Mouse (Mus musculus) cerebellum, adult 8-10 months (tissue): ENCODE measurements around the gene Cacng2.
A peak's percentile ranks its signal among the peaks of the same experiment; 100 is the strongest.

Experiments
- DNase-seq: peaks from one replicate; pipeline ENCODE4 v3.0.0; 2022

The Cacng2 gene

DNA sequence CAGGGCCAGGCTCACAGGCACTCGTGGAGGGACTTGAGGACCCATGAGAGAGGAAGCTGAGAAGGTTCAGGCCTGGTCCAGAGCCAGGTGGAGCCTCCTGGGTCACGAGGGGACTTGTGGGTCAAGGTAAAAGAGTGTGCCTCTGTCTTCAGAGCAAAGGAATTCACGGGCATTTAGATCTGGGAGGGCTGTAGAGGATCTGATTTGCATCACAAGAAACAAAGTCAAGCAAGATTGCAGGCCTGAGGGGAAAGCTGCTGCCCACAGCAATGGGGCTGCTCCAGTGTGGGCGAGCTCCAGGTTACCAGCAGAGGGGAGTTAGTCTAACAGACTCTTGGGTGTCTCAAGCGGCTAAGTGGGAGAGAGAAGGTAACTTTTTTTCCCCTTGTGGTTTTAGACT is 118.4 kb downstream of the Cacng2 start:
- no peak for DNase-seq

DNA sequence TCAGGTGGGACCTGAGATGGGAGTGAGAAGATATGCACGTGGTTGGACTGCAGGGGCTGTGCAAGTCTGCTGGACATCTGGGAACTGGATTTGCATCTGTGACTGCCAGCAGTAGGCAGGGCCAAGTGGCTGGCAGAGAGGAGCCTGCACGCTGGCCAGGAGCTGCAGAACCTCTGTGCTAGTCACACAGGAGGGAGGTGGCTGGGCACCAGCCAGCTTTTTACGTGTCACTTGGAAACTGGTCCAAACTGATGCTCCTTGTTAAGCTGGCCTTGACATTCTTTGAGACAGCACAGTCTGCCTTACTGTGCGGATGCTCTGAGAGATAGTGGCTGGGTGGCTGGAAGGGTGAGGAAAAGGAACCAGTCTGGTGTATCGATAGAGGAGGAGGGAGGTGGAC is 131.3 kb downstream of the Cacng2 start:
- no peak for DNase-seq

GRCm38 (mm10) chr15:77983391-77983790 is 136.4 kb downstream of the Cacng2 start:
- no peak for DNase-seq

- DNase-seq, result peak; percentile 91
Measured at GRCm38 (mm10) chr15:77982195-77982939, 137.5 kb downstream of the Cacng2 start.

GRCm38 (mm10) chr15:77981181-77981680 is 138.6 kb downstream of the Cacng2 start:
- no peak for DNase-seq

DNA sequence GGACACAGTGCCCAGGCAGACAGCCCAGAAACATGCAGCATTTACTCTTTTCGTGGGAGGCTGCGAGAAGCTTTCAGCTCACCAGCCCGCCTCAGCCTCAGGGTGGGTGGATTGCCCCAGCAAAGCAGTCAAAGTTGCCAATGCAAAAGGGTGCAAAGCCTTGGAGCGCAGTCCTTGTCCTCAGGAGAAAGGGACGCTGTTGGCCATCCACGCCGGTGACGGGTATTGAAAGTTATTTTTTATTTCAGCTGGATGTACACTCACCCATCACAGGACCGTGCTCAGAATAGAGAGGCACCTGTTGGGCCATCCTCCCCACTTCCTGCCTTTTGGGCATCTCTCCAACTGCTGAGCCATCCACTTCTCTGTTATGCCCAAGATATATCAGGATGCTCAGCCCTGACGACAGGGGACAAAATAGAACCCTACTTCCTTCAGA is 140.4 kb downstream of the Cacng2 start:
- no peak for DNase-seq

DNA sequence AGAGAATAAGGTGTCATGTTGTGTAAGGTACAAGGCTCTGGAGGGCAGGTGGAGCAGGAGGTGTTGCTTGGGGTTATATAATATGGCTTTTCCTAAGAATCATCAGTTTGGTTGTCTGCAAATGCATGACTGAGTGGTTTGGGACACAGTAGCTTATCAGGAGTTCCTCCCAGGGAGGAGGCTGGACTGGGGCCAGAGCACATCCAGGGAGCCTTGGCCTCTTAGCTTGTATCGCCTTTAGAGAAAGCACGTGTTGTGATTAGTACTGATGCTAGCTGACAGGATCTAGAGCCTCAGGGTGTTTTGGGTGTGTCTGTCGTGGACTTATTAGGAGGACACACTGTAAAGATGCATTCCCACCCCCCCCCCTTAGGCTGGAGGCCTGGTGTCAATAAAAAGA is 142.2 kb downstream of the Cacng2 start:
- DNase-seq, result no peak

- DNase-seq, result no peak
Measured at GRCm38 (mm10) chr15:77974165-77974841, 145.5 kb downstream of the Cacng2 start.

GRCm38 (mm10) chr15:77970470-77971292 is 149.1 kb downstream of the Cacng2 start, which contains the start of gene Eif3d:
Eif3d (minus strand) TSS chr15:77970813.
- DNase-seq, result peak; percentile 98

GRCm38 (mm10) chr15:77969940-77970469 is 149.8 kb downstream of the Cacng2 start:
- DNase-seq, result no peak

DNA sequence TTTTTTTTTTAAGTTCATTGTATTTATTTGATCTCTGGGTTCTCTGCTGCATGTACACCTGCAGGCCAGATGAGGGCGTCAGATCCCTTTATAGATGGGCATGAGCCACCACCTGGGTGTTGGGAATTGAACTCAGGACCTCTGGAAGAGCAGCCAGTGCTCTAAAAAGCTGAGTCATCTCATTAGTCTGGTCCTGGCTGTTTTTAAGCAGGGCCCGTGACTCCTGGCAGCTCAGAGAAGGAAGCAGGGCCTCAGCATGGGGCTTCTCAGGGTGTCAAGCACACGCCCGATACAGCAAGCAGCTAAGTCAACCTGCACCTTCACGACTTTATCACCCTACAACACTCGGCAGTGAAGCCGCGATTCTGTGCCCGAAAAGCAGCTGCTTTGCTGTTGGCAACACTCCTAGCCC is 154.7 kb downstream of the Cacng2 start:
- DNase-seq, result no peak

DNA sequence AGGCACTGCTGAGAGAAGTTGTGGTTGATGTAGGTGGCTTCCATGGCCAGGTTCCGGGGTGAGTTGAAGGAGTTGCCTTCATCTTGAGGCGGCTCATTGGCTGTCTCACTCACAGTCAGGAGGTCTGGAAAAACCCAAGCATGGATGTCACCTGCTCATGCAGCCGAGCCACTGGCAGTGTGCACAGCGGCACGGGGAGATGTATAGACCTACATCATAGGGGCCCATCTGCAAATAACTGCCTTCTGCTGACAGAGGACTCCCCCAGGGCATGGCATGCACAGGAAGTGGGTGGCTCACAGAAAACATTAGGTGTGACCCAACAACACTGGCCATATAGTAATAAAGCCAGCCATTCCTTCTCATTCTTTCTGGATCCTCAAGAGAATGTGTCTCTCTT is 157.4 kb downstream of the Cacng2 start:
- no peak for DNase-seq

DNA sequence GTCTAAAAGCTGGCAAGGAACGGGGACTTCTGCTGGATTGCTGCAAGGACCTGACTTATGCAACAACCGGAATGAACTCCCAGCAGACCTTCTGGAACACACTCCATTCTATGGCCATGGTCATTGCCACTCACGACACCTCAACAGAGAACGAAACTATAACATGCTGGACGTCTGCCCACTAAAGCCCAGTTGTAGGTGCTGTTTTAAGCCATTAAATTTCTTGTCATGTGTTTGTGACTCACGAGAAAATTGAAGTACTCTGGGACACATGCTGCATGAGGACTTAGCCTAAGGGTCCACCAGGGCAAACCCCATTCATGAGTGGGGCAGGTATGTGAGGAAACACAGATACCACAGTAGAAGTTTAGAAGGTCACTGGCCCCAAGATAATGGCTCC is 159.1 kb downstream of the Cacng2 start:
- DNase-seq, result no peak

GRCm38 (mm10) chr15:77958071-77958470 is 161.8 kb downstream of the Cacng2 start:
- no peak for DNase-seq

GRCm38 (mm10) chr15:77957625-77958024 is 162.2 kb downstream of the Cacng2 start:
- DNase-seq, result no peak

GRCm38 (mm10) chr15:77956404-77956901 is 163.4 kb downstream of the Cacng2 start, which contains the start of gene Foxred2:
Foxred2 (minus strand) TSS chr15:77956722.
- peak; percentile 87 for DNase-seq

DNA sequence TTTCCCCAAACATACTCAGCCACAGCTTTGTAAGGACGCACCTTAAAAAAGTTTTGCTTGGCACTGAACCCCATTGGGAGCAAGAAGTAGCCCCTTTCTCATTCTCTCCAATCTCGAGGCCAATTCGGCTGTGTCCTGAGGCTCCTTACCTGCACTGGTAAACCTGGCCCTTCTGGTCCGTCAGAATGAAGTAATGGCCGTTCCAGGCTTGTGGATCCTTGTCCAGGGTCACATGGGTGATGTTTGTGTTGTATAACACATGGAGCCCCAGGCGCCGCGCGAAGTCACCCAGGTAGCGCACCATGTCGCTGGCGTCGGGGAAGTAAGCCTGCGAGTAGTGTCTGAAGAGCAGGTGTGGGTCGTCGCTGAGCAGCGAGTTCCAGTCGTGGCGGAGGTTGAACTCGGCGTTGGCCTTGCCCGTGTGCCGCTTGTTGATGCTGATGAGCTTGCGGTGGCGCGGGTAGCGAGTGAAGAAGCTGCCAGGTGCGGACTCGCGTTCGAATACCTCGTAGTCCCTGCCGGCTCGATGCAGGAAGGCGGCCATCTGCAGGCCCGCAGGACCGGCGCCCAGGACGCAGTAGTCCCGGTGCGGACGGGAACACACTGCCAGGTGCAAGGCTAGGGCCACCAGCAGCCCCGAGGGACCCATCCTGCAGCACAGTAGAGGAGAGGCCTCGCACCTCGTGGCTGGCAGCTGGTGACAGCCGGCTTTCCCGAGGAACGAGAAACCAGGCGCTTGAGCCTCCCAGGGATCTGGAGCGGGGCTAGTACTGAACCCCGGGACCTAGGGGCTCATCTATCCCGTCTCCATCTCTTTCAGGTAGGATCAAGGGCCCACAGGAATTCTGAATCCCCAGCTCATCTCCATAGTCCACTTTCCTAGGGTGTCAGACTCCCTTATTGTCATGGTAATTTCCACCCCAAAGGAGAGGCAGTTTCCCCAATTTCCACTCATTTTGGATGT is 164.1 kb downstream of the Cacng2 start:
- peak; percentile 61 for DNase-seq

GRCm38 (mm10) chr15:77954362-77954761 is 165.5 kb downstream of the Cacng2 start:
- no peak for DNase-seq

- peak; percentile 67 for DNase-seq
Measured at GRCm38 (mm10) chr15:77952921-77953320, 166.9 kb downstream of the Cacng2 start.

DNA sequence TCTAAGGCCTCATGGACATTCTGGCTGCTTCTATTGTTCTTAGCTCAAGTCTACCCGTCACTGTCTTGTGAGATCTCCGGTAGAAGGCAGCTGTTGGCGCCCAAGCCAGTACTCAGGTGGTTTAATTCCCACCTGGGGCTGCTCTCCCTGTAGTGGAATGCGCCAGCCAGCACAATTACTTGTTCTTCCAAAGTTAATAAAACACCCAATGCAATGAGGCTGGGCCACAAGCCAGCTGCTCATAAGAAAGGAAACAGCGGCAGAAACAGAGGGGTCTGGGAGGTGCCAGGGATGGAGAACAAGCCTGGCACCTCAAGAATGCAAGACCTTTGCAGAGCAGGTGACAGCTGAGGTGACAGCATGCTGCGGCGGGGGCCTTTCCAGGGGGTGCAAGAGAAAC is 170.8 kb downstream of the Cacng2 start:
- DNase-seq, result no peak

DNA sequence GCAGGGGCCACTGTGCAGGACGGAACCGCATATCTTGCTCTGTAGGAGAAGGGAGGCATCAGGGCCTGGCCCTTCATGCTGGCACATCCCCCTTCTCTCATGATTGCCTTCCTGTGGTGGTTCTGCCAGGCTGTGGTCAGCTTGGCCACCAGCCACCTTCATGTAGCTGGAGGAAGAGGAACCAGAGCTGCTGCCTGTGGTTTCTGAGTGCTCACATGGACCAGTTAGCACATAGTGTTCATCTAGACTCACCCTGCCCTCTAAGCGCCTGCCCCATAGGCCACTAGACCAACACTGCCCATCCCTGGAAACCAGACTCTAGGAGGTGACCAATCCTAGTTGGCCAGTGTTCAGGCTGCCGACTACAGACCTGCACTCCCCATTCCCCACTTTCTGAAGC is 174.1 kb downstream of the Cacng2 start:
- no peak for DNase-seq
